Mouse (Mus musculus) liver, adult 2 months (tissue): Measurements from ENCODE around the gene Map1b.

Source experiments
- CTCF ChIP-seq: fragments of 200-500 bp; IDR thresholded peaks from 2 replicates; pipeline ENCODE4 v1.5.1; 2011; ENCODE audit warnings: low read depth, low read length, control low read depth
- POLR2A ChIP-seq: fragments of 200-500 bp; IDR thresholded peaks from 2 replicates; pipeline ENCODE4 v1.6.1; 2011; ENCODE audit warnings: low read length, control low read depth; ENCODE audit not compliant: insufficient read depth; ENCODE audit errors: extremely low read depth

DNA sequence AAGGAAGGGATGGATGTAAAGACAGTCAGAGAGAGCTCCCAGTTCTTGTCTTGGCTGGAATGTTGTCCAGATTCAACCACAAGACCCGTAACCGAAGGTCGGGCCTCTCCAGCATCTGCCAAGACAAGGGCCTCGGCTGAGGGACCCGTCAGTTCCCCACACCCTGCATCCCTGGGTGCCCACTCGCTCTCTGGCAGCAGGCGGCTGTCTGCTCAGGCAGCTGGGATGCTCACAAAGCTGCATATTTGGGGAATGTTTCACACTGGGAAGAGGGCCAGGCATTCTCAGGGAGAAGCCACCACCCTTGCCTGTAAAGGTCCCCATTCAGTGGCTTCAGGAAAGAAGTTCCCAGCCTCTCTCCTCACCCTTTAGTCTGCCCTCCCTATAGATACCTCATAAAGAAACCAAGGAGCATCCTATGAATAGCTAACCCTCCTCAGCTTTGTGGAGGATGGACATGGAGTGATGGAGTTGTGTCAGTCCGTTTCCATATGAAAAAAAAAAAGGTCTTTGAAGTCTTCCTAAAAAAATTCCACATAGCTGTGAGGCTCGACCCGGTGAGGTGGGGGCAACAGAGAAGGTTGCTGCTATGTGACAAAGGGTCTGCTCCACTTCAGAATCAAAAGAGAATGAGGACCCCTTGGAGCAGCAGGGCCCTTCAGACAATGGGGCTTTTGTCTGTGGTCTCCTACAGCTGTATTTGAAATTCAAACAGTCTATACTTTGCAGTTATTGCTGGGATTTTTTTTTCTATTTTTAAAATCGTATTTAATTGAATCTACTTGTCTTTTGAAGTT is 68.7 kb downstream of the Map1b start:
- TF ChIP-seq POLR2A (no peak), CTCF (no peak)
